26 mouse cellular contexts compared by ENCODE assay signal in genomic region chr16:38271601-38272000, GRCm38 (mm10). TPM values are rescaled to one million over a fixed set of nuclear protein-coding genes. Genes with fewer than 3 reads are reported as not detected.
DNase-seq lines count a peak whose midpoint lies in the region; ATAC-seq and TF ChIP-seq lines count a peak whose summit lies in the region.
"Had no signal": no experiment of that assay in that cellular context is flagged by ENCODE, and none has a peak within 500 bp of the region (broad histone marks: within the 10 kb centered on the region; RNA-seq: fewer than 3 reads in every experiment).

No protein-coding gene starts in this region.

- H3K9me3 ChIP-seq in heart, embryonic 10.5 days, result no peaks in the 10 kb centered on the region
- no peaks in the 10 kb centered on the region for H3K9me3 ChIP-seq in heart, embryonic 11.5 days (replicated peaks; ENCODE audit: control insufficient read depth, low read length)
- H3K9me3 ChIP-seq in intestine, embryonic 15.5 days, result no peaks in the 10 kb centered on the region
- H3K9me3 ChIP-seq in stomach, postnatal 0 days (ENCODE audit: control insufficient read depth, low read length), result no peaks in the 10 kb centered on the region
- H3K9me3 ChIP-seq: embryonic facial prominence, embryonic 15.5 days; G1E; heart, embryonic 12.5 days; hindbrain, embryonic 10.5 days had no signal

- no peak overlapping the region for H3K4me2 ChIP-seq in heart, embryonic 11.5 days
- no peak overlapping the region for H3K4me2 ChIP-seq in intestine, embryonic 15.5 days (replicated peaks)
- H3K4me2 ChIP-seq in stomach, postnatal 0 days (replicated peaks; ENCODE audit: low read depth), result no peak overlapping the region
- H3K4me2 ChIP-seq: embryonic facial prominence, embryonic 15.5 days; heart, embryonic 12.5 days; hindbrain, embryonic 14.5 days had no signal

- intact Hi-C loops in gastrocnemius, postnatal 36 days (cut with DNase I), result no loop called here

- 48% methylated on average over 3 of the region's 3 CpGs for WGBS in heart, embryonic 10.5 days
- 42% methylated on average over 3 of the region's 3 CpGs for WGBS in heart, embryonic 11.5 days (ENCODE audit: insufficient replicate concordance)
- 20% methylated on average over 3 of the region's 3 CpGs for WGBS in intestine, embryonic 15.5 days
- WGBS in stomach, postnatal 0 days, result 45% methylated on average over 3 of the region's 3 CpGs

- no peak for ATAC-seq in heart, embryonic 11.5 days (replicated peaks; ENCODE audit: insufficient number of reproducible peaks, low FRiP score, low TSS enrichment)
- peak; percentile 47; the same call in 1 of the 2 replicates for ATAC-seq in intestine, embryonic 15.5 days
- 0 out of 2 replicates have a peak, but pooled peaks have one; percentile 50 for ATAC-seq in stomach, postnatal 0 days (ENCODE audit: low FRiP score, low TSS enrichment)
- ATAC-seq: activated CD4-positive, CD25-positive, alpha-beta regulatory T cell, adult 4 months had no signal

- no peak overlapping the region for H3K4me3 ChIP-seq in heart, embryonic 10.5 days
- H3K4me3 ChIP-seq in heart, embryonic 11.5 days (ENCODE audit: low read depth, low read length), result no peak overlapping the region
- H3K4me3 ChIP-seq in intestine, embryonic 15.5 days (replicated peaks), result no peak overlapping the region
- H3K4me3 ChIP-seq in stomach, postnatal 0 days (ENCODE audit: low read depth, low read length), result no peak overlapping the region
- H3K4me3 ChIP-seq: embryonic facial prominence, embryonic 15.5 days; erythroblast, embryonic 14.5 days; heart, embryonic 12.5 days; hindbrain, embryonic 10.5 days had no signal

- no peaks in the 10 kb centered on the region for H3K27me3 ChIP-seq in heart, embryonic 10.5 days (ENCODE audit: insufficient read depth, poor library complexity, severe bottlenecking)
- H3K27me3 ChIP-seq in heart, embryonic 11.5 days (ENCODE audit: control insufficient read depth, insufficient read depth, low read length), result no peaks in the 10 kb centered on the region
- H3K27me3 ChIP-seq in intestine, embryonic 15.5 days (replicated peaks), result no peaks in the 10 kb centered on the region
- no peaks in the 10 kb centered on the region for H3K27me3 ChIP-seq in stomach, postnatal 0 days (ENCODE audit: control insufficient read depth, insufficient read depth, low read length)
- H3K27me3 ChIP-seq: embryonic facial prominence, embryonic 15.5 days; heart, embryonic 12.5 days had no signal

- TF ChIP-seq EP300 in stomach, postnatal 0 days (optimal IDR thresholded peaks at IDR 0.05), result no peak

- DNase-seq in heart, embryonic 10.5 days (ENCODE audit: low spot score), result peak; percentile 58
- DNase-seq in R1 (ENCODE audit: low read depth, low spot score), result peak; percentile 16
- no peak for DNase-seq in stomach, postnatal 0 days (ENCODE audit: low spot score)
- no peak for DNase-seq in thymus, postnatal 0 days (ENCODE audit: low spot score)
- no peak for DNase-seq in gastrocnemius, postnatal 36 days
- DNase-seq: adrenal gland, postnatal 14 days; cerebellum, adult 2 months; cerebellum, postnatal 10 days; gastrocnemius, postnatal 14 days; kidney, adult 18-20 months had no signal

- no peaks in the 10 kb centered on the region for H3K36me3 ChIP-seq in heart, embryonic 10.5 days
- no peaks in the 10 kb centered on the region for H3K36me3 ChIP-seq in heart, embryonic 11.5 days (ENCODE audit: control insufficient read depth, insufficient read depth, low read length)
- H3K36me3 ChIP-seq in intestine, embryonic 15.5 days, result no peaks in the 10 kb centered on the region
- no peaks in the 10 kb centered on the region for H3K36me3 ChIP-seq in stomach, postnatal 0 days (ENCODE audit: control insufficient read depth, insufficient read depth, low read length)
- H3K36me3 ChIP-seq: embryonic facial prominence, embryonic 15.5 days; G1E; heart, embryonic 12.5 days; hindbrain, embryonic 10.5 days had no signal

- no peak overlapping the region for H3K9ac ChIP-seq in heart, embryonic 11.5 days (ENCODE audit: low read depth, low read length)
- H3K9ac ChIP-seq in intestine, embryonic 15.5 days, result no peak overlapping the region
- no peak overlapping the region for H3K9ac ChIP-seq in stomach, postnatal 0 days (ENCODE audit: low read length)
- H3K9ac ChIP-seq: embryonic facial prominence, embryonic 15.5 days; heart, embryonic 12.5 days; hindbrain, embryonic 14.5 days had no signal

- no peak for TF ChIP-seq CTCF in stomach, postnatal 0 days (IDR thresholded peaks at IDR 0.05; ENCODE audit: low read depth)

- no peak overlapping the region for H3K27ac ChIP-seq in heart, embryonic 10.5 days
- H3K27ac ChIP-seq in heart, embryonic 11.5 days (ENCODE audit: low read depth, low read length), result no peak overlapping the region
- no peak overlapping the region for H3K27ac ChIP-seq in intestine, embryonic 15.5 days
- H3K27ac ChIP-seq in stomach, postnatal 0 days (replicated peaks), result no peak overlapping the region
- H3K27ac ChIP-seq: embryonic facial prominence, embryonic 15.5 days; hindbrain, embryonic 10.5 days; hindbrain, embryonic 14.5 days had no signal

- H3K4me1 ChIP-seq in heart, embryonic 10.5 days, result peaks cover 6% of the 10 kb centered on the region
- no peaks in the 10 kb centered on the region for H3K4me1 ChIP-seq in heart, embryonic 11.5 days (ENCODE audit: control insufficient read depth, insufficient read depth, low read length)
- H3K4me1 ChIP-seq in intestine, embryonic 15.5 days (replicated peaks), result 0 out of 2 replicates have a peak, but pooled peaks cover 2% of the 10 kb centered on the region
- H3K4me1 ChIP-seq in stomach, postnatal 0 days (replicated peaks; ENCODE audit: control insufficient read depth, insufficient read depth), result no peaks in the 10 kb centered on the region
- H3K4me1 ChIP-seq: embryonic facial prominence, embryonic 15.5 days; heart, embryonic 12.5 days had no signal

RNA-seq across cellular contexts. Expression of gene Nr1i2, which starts 23.0 kb away (rescaled TPM):
- polyA plus RNA-seq in heart, embryonic 10.5 days (2016; fragmentation: Nextera tagmentation; extraction: Ambion mirVana), result 0.08 TPM in 1 of 2 replicates, not detected in the other
- 0.13 TPM in 1 of 2 replicates, not detected in the other for polyA plus RNA-seq in heart, embryonic 11.5 days (2014; fragmentation: Nextera tagmentation; extraction: Ambion mirVana)
- 12.1 and 13.1 TPM in 2 replicates for polyA plus RNA-seq in intestine, embryonic 15.5 days (2015; fragmentation: Nextera tagmentation; extraction: Ambion mirVana)
- polyA plus RNA-seq in stomach, postnatal 0 days (2015; fragmentation: Nextera tagmentation; extraction: Ambion mirVana), result 10.6 and 13.6 TPM in 2 replicates
- polyA plus RNA-seq in thymus, postnatal 0 days (2015; fragmentation: Nextera tagmentation; extraction: Ambion mirVana), result 0.05 TPM in 1 of 2 replicates, not detected in the other
- total RNA-seq in gastrocnemius, postnatal 36 days (2021), result not detected
- total RNA-seq: adrenal gland, adult 18-20 months; G1E; gastrocnemius, postnatal 14 days; granulocyte monocyte progenitor cell, adult 5-6 weeks; heart, postnatal 25 days had no signal
- polyA plus RNA-seq: activated CD4-positive, CD25-positive, alpha-beta regulatory T cell, adult 4 months; cerebellum, adult 2 months; embryonic facial prominence, embryonic 11.5 days; embryonic facial prominence, embryonic 15.5 days; erythroblast, embryonic 14.5 days; forebrain, embryonic 11.5 days; forebrain, embryonic 16.5 days; frontal cortex, adult 2 months; G1E; heart, embryonic 12.5 days; hindbrain, embryonic 10.5 days; hindbrain, embryonic 14.5 days had no signal

Comparison
In these comparisons a context has a peak if more than half of its experiments do, and no peak if none do; other contexts are left out.
1. DNase-seq: peak in heart, embryonic 10.5 days (single experiment) and R1 (single experiment); none in stomach, postnatal 0 days (single experiment), thymus, postnatal 0 days (single experiment) and gastrocnemius, postnatal 36 days (0 of 2).
2. RNA of gene Nr1i2, which starts 23.0 kb away (polyA plus RNA-seq): 12.1 to 13.1 TPM in intestine, embryonic 15.5 days and 10.6 to 13.6 TPM in stomach, postnatal 0 days; 0.13 TPM in heart, embryonic 11.5 days, 0.08 TPM in heart, embryonic 10.5 days and 0.05 TPM in thymus, postnatal 0 days; every median in the first group is over 10 times any median in the second.